Mouse (Mus musculus): Measurements from ENCODE around the gene Wnt5b. TPM values are rescaled to one million over a fixed set of nuclear protein-coding genes. Genes with fewer than 3 reads are reported as not detected.
A peak's percentile ranks its signal among the peaks of the same experiment; 100 is the strongest.
"Not testable (repeated sequence)": the region's sequence is repeated elsewhere in the genome, so short reads cannot be mapped to it uniquely, and the experiment has no call there.

The Wnt5b gene
- polyA plus RNA-seq, 1 experiment from 2014 or later, result 5.5 TPM

DNA sequence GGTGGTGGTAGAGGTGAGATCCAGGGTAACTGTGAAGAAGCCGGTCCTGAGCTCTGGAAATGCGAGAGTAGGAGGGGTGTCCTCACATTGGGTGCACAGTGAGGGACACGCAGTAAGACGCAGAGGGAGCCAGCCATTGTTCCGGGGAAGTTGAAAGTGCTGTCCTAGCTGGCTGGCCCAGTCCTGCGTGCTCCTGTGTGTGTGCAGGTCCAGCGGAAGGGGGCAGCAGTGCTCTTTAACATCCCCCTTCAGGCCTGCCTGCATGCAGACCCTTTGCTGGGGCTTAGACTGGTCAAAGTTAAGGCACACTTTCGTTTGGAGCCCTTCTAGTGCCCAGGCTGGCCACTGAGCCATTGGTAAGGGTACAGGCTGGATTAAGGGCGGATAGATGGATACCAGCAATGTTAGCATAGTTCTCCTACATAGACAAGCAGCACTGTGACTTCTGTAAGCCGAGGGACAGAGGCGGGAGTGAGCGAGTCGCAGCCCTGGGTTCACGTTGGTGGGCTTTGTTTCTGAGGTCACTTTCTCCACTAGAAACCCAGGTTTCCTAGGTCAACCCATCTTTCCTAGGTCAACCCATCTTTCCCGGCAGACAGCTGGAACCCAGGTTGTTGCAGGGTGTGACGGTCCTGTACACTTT lies 61.1 kb downstream of the Wnt5b start:
- Histone ChIP-seq H3K9ac (ENCODE audit: low read length) (peak overlapping the region; percentile 57), H3K27me3 (ENCODE audit: control insufficient read depth, insufficient read depth, low read depth, low read length) (no peaks in the 10 kb centered on the region), H3K27ac (ENCODE audit: low read length) (peak overlapping the region; percentile 38), H3K4me2 (ENCODE audit: low read depth, low read length) (peak overlapping the region; percentile 57), H3K4me1 (replicated peaks; ENCODE audit: control insufficient read depth, insufficient read depth, low read length) (peaks cover 35% of the 10 kb centered on the region), H3K36me3 (ENCODE audit: control insufficient read depth, insufficient read depth, low read length) (no peaks in the 10 kb centered on the region; the same call in 1 of the 2 replicates), H3K4me3 (ENCODE audit: low read length) (peak overlapping the region; percentile 32), H3K9me3 (ENCODE audit: control insufficient read depth, low read length) (no peaks in the 10 kb centered on the region)
- 40% methylated on average over 16 of the region's 16 CpGs for WGBS
- 0 out of 2 replicates have a peak, but pooled peaks have one; percentile 6 for ATAC-seq (ENCODE audit: low read depth)

DNA sequence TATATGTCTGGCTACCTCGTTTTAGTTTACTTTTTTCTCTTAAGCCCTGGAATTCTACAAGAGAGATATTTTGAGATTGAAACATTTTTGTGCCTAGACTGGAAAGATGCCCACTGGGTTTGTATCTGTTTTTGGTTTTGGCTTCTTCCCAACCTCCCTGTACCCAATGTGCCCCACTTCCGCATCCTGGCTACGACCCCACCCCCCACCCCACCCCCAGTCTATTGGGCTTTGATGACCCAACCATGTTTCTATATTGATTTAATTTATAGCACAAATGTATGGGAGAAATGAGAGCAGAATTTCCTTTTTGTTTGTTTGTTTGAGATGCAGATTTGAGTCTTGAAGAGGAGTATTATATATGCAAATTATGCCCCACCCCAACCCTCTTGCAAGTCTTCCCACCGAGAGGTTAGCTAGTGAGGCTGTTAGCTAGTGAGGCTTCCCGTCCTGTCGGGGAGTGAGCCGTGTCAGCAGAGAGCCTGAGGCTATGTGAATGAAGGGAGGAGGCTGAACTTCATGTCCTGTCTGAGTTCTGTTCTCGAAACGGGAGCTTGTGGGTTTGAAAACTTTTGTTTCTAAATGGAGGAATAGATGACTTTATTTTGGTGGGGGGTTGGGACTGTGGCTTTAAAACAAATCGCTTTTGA lies 62.3 kb downstream of the Wnt5b start:
- Histone ChIP-seq H3K4me3 (ENCODE audit: low read length) (peak overlapping the region; percentile 35), H3K4me1 (replicated peaks; ENCODE audit: control insufficient read depth, insufficient read depth, low read length) (peaks cover 47% of the 10 kb centered on the region), H3K9ac (ENCODE audit: low read length) (0 out of 2 replicates have a peak overlapping the region, but pooled peaks have one; percentile 8), H3K4me2 (ENCODE audit: low read depth, low read length) (peak overlapping the region; percentile 98)
- not testable (repeated sequence) for H3K27ac ChIP-seq (ENCODE audit: low read length); H3K27me3 ChIP-seq (ENCODE audit: control insufficient read depth, insufficient read depth, low read depth, low read length); H3K36me3 ChIP-seq (ENCODE audit: control insufficient read depth, insufficient read depth, low read length); ATAC-seq (ENCODE audit: low read depth); H3K9me3 ChIP-seq (ENCODE audit: control insufficient read depth, low read length)
- WGBS, result 4% methylated on average over 10 of the region's 10 CpGs

DNA sequence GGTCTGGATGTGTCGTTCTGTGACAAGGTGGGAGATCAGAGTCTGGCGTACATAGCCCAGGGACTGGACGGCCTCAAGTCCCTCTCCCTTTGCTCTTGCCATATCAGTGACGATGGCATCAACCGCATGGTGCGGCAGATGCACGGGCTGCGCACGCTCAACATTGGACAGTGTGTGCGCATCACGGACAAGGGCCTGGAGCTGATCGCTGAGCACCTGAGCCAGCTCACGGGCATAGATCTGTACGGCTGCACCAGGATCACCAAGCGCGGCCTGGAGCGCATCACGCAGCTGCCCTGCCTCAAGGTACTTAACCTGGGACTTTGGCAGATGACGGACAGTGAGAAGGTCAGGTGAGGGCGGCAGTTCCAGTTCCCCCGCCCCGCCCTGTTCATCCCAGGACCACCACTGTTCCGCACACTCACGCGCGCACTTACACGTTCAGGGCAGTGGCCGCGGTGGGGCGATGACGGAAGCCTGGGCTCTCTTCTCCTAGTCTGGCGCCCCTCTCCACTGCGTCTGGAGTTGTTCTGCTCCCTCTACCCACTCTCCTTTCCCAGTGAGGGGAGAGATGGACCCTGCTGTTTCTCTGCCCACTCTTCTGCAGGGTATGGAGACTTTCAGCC lies 63.3 kb downstream of the Wnt5b start:
- H3K4me3 ChIP-seq (ENCODE audit: low read length), result peak overlapping the region; percentile 82
- 2% methylated on average over 33 of the region's 33 CpGs for WGBS
- no peaks in the 10 kb centered on the region for H3K9me3 ChIP-seq (ENCODE audit: control insufficient read depth, low read length)
- no peaks in the 10 kb centered on the region; the same call in 1 of the 2 replicates for H3K36me3 ChIP-seq (ENCODE audit: control insufficient read depth, insufficient read depth, low read length)
- peak overlapping the region; percentile 98 for H3K4me2 ChIP-seq (ENCODE audit: low read depth, low read length)
- H3K27me3 ChIP-seq (ENCODE audit: control insufficient read depth, insufficient read depth, low read depth, low read length), result no peaks in the 10 kb centered on the region
- peak overlapping the region; percentile 90 for H3K9ac ChIP-seq (ENCODE audit: low read length)
- H3K27ac ChIP-seq (ENCODE audit: low read length), result peak overlapping the region; percentile 98
- no peak for ATAC-seq (ENCODE audit: low read depth)
- peaks cover 46% of the 10 kb centered on the region for H3K4me1 ChIP-seq (replicated peaks; ENCODE audit: control insufficient read depth, insufficient read depth, low read length)

DNA sequence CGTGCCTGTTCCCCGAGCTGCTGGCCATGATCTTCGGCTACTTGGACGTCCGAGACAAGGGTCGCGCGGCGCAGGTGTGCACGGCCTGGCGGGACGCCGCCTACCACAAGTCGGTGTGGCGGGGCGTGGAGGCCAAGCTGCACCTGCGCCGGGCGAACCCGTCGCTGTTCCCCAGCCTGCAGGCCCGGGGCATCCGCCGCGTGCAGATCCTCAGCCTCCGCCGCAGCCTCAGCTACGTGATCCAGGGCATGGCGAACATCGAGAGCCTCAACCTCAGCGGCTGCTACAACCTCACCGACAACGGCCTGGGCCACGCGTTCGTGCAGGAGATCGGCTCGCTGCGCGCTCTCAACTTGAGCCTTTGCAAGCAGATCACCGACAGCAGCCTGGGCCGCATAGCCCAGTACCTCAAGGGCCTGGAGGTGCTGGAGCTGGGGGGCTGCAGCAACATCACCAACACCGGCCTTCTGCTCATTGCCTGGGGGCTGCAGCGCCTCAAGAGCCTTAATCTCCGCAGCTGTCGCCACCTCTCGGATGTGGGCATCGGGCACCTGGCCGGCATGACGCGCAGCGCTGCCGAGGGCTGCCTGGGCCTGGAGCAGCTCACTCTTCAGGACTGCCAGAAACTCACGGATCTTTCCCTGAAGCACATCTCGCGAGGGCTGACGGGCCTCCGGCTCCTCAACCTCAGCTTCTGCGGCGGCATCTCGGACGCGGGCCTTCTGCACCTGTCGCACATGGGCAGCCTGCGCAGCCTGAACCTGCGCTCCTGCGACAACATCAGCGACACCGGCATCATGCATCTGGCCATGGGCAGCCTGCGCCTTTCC lies 64.1 kb downstream of the Wnt5b start:
- peak; percentile 21 for ATAC-seq (ENCODE audit: low read depth)
- peak overlapping the region; percentile 98 for H3K4me2 ChIP-seq (ENCODE audit: low read depth, low read length)
- WGBS, result under 1% methylated on average over 67 of the region's 70 CpGs
- no peaks in the 10 kb centered on the region for H3K9me3 ChIP-seq (ENCODE audit: control insufficient read depth, low read length)
- peak overlapping the region; percentile 82 for H3K4me3 ChIP-seq (ENCODE audit: low read length)
- no peaks in the 10 kb centered on the region; the same call in 1 of the 2 replicates for H3K36me3 ChIP-seq (ENCODE audit: control insufficient read depth, insufficient read depth, low read length)
- peaks cover 40% of the 10 kb centered on the region for H3K4me1 ChIP-seq (replicated peaks; ENCODE audit: control insufficient read depth, insufficient read depth, low read length)
- H3K27me3 ChIP-seq (ENCODE audit: control insufficient read depth, insufficient read depth, low read depth, low read length), result no peaks in the 10 kb centered on the region
- H3K27ac ChIP-seq (ENCODE audit: low read length), result peak overlapping the region; percentile 98
- H3K9ac ChIP-seq (ENCODE audit: low read length), result peak overlapping the region; percentile 90

DNA sequence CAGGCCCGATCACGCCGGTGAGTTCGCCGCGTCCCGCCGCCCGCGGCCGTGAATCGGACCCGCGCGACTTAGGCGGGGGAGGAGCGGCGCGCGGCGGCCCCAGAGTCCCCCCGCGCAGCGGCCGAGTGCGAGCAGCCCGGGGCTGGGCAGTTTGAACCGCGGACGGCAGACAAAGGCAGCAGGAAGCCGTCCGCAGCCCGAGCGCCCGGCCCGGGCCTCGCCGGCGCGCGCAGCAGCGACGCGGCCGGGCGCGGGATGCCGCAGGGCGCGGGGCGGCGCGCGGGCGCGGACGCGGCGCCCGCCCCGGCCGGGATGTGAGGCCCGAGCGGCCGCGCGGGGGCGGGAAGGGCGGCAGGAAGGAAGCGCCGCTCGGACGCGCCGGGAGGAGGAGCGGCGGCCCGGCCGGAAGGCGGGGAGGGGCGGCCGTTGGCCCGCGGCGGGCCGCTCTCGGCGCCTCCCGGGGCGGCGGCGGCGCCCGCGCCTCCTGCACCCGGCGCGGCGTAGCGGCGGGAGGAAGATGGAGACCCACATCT lies 64.7 kb downstream of the Wnt5b start, which contains the start of gene Fbxl14:
TSS of gene Fbxl14 (plus strand) at position 326 of the 533 bp plus-strand sequence.
- under 1% methylated on average over 80 of the region's 101 CpGs for WGBS
- peak within 1 kb of the TSS; percentile 82 for H3K4me3 ChIP-seq (ENCODE audit: low read length)
- H3K27me3 ChIP-seq (ENCODE audit: control insufficient read depth, insufficient read depth, low read depth, low read length), result no peaks in the 10 kb centered on the region
- peak within 1 kb of the TSS; percentile 90 for H3K9ac ChIP-seq (ENCODE audit: low read length)
- peaks cover 38% of the 10 kb centered on the region for H3K4me1 ChIP-seq (replicated peaks; ENCODE audit: control insufficient read depth, insufficient read depth, low read length)
- no peaks in the 10 kb centered on the region; the same call in 1 of the 2 replicates for H3K36me3 ChIP-seq (ENCODE audit: control insufficient read depth, insufficient read depth, low read length)
- peak within 1 kb of the TSS; percentile 98 for H3K27ac ChIP-seq (ENCODE audit: low read length)
- peak; percentile 87 for ATAC-seq (ENCODE audit: low read depth)
- peak within 1 kb of the TSS; percentile 98 for H3K4me2 ChIP-seq (ENCODE audit: low read depth, low read length)
- no peaks in the 10 kb centered on the region for H3K9me3 ChIP-seq (ENCODE audit: control insufficient read depth, low read length)

DNA sequence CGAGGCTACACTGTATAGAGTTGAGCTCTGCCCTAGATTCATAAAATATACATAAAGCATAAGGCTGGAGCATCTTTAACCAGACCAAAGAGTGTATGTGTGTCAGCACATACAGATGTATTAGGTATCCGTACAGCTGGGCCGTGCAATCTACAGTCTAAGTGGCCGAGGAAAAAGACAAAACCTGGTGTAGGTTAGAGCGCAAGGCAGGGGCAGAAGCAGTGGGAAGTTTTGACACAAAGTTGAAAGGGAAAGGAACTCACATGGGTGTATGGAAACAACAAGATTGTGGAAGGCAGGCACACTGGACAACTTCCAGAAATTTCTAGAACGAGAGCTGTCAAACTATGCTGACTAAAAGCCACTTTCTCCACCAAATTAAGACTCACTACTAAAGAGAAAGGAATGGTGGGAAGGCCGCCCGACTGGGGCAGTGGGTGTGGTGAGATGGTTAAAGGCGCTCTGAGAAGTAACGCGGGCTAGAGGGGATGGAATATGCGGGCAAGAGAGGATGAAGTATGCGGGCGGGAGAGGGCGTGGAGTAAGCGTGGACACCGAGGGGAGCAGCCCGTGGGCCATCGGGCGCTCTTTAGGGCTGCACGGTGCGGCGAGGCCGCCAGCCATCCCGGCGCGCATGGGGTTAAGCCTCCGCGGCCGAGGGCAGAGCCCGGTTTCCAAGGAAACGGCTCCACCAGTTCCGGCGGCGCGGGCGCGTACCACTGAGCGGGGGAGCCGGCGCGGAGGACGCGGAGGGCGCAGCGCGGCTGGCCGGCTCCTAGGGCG lies 65.4 kb downstream of the Wnt5b start:
- ATAC-seq (ENCODE audit: low read depth), result peak; percentile 93
- 1% methylated on average over 46 of the region's 49 CpGs for WGBS

DNA sequence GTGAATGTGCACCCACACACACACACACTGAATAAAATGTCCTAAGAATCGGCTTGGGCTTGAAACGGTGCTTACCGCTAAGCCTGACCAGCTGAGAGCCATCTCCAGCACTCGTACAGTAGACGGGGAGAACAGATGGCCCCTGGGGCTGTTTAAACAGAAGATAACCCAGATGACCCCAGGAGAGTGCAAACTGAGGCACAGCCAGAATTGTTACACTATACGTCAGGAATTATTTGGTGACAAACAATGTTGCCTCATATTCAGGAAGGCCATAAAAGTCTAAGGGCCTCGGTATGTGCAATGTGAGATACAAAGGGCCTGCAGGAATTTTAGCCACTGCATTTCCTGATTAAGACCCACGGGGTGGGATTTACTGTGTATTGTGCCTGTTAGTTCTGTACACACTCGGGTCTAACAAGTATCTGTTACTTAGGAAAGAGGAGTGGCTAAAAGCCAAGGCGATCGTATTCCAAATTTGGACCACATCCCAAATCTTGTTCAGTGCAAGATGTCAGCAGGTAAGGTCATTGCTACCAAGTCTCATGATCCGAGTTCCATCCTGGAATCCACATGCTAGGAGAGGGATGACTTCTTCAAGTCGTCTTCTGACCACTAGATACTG lies 66.3 kb downstream of the Wnt5b start:
- 0 out of 2 replicates have a peak overlapping the region, but pooled peaks have one; percentile 98 for H3K4me2 ChIP-seq (ENCODE audit: low read depth, low read length)
- no peaks in the 10 kb centered on the region; the same call in 1 of the 2 replicates for H3K36me3 ChIP-seq (ENCODE audit: control insufficient read depth, insufficient read depth, low read length)
- no peak overlapping the region for H3K4me3 ChIP-seq (ENCODE audit: low read length)
- WGBS, result 14% methylated on average over 13 of the region's 13 CpGs
- ATAC-seq (ENCODE audit: low read depth), result no peak; the same call in 1 of the 2 replicates
- no peaks in the 10 kb centered on the region for H3K9me3 ChIP-seq (ENCODE audit: control insufficient read depth, low read length)
- H3K4me1 ChIP-seq (replicated peaks; ENCODE audit: control insufficient read depth, insufficient read depth, low read length), result peaks cover 31% of the 10 kb centered on the region
- H3K27ac ChIP-seq (ENCODE audit: low read length), result peak overlapping the region; percentile 98
- peak overlapping the region; percentile 44; the same call in 1 of the 2 replicates for H3K9ac ChIP-seq (ENCODE audit: low read length)
- no peaks in the 10 kb centered on the region for H3K27me3 ChIP-seq (ENCODE audit: control insufficient read depth, insufficient read depth, low read depth, low read length)

More for the DNA sequence above, 65.4 kb downstream of the Wnt5b start:
- peak overlapping the region; percentile 98 for H3K4me2 ChIP-seq (ENCODE audit: low read depth, low read length)
- H3K36me3 ChIP-seq (ENCODE audit: control insufficient read depth, insufficient read depth, low read length), result no peaks in the 10 kb centered on the region; the same call in 1 of the 2 replicates
- H3K9me3 ChIP-seq (ENCODE audit: control insufficient read depth, low read length), result no peaks in the 10 kb centered on the region
- H3K4me1 ChIP-seq (replicated peaks; ENCODE audit: control insufficient read depth, insufficient read depth, low read length), result peaks cover 38% of the 10 kb centered on the region
- H3K27me3 ChIP-seq (ENCODE audit: control insufficient read depth, insufficient read depth, low read depth, low read length), result no peaks in the 10 kb centered on the region
- H3K9ac ChIP-seq (ENCODE audit: low read length), result peak overlapping the region; percentile 90
- H3K4me3 ChIP-seq (ENCODE audit: low read length), result peak overlapping the region; percentile 82
- H3K27ac ChIP-seq (ENCODE audit: low read length), result peak overlapping the region; percentile 98

Data from lung, embryonic 16.5 days (tissue).